Mouse (Mus musculus) cortical plate, adult 2 months (tissue): Measurements from ENCODE around the gene Gabbr2.

ENCODE experiments used
- CTCF ChIP-seq: fragments of 200-500 bp; IDR thresholded peaks from 2 replicates; pipeline ENCODE4 v1.5.1; 2011; ENCODE audit warnings: mild to moderate bottlenecking, control low read depth, low read length; ENCODE audit not compliant: insufficient read depth; ENCODE audit errors: extremely low read depth
- POLR2A ChIP-seq: fragments of 200-500 bp; IDR thresholded peaks from 2 replicates; pipeline ENCODE4 v1.6.1; 2011; ENCODE audit warnings: mild to moderate bottlenecking, low read length, control low read depth; ENCODE audit not compliant: insufficient read depth; ENCODE audit errors: extremely low read depth

- no peak for TF ChIP-seq POLR2A
- TF ChIP-seq CTCF = no peak
Measured at GRCm38 (mm10) chr4:46953021-46953420, 38.7 kb downstream of the Gabbr2 start.
